Mouse (Mus musculus) gastrocnemius, postnatal 25 days (tissue): ENCODE results near the gene Gltp. TPM values are rescaled to one million over a fixed set of nuclear protein-coding genes. Genes with fewer than 3 reads are reported as not detected.

Source experiments
- DNase-seq: peaks from one replicate; pipeline ENCODE4 v3.0.0; 2022
- long read RNA-seq, 2 experiments: library from polyadenylated mRNA; stranded (forward); transcript quantifications; one replicate each; pipeline ENCODE4 v2.0.0; 2021
- total RNA-seq, 2 experiments: library from RNA; stranded (reverse); gene quantifications; 1 replicate in 1 of 2; 2 replicates in 1 of 2; pipeline ENCODE4 v1.2.3; 2021

Gltp gene
- total RNA-seq = 1 to 10 TPM; 9.0 to 10.0 TPM
- long read RNA-seq, experiment 1, transcript Gltp-201 (5 exons, 1,762 nt) = major isoform, 18 of 21 reads
- long read RNA-seq, experiment 1, partial matches to known transcripts = 2 of 21 reads
- long read RNA-seq, experiment 1, other reads (novel, unspliced or antisense) = 1 of 21 reads
- long read RNA-seq, experiment 2, transcript Gltp-201 (5 exons, 1,762 nt) = major isoform, 33 of 33 reads
- long read RNA-seq, experiment 2, partial matches to known transcripts = 0 of 33 reads
- long read RNA-seq, experiment 2, other reads (novel, unspliced or antisense) = 0 of 33 reads

DNA sequence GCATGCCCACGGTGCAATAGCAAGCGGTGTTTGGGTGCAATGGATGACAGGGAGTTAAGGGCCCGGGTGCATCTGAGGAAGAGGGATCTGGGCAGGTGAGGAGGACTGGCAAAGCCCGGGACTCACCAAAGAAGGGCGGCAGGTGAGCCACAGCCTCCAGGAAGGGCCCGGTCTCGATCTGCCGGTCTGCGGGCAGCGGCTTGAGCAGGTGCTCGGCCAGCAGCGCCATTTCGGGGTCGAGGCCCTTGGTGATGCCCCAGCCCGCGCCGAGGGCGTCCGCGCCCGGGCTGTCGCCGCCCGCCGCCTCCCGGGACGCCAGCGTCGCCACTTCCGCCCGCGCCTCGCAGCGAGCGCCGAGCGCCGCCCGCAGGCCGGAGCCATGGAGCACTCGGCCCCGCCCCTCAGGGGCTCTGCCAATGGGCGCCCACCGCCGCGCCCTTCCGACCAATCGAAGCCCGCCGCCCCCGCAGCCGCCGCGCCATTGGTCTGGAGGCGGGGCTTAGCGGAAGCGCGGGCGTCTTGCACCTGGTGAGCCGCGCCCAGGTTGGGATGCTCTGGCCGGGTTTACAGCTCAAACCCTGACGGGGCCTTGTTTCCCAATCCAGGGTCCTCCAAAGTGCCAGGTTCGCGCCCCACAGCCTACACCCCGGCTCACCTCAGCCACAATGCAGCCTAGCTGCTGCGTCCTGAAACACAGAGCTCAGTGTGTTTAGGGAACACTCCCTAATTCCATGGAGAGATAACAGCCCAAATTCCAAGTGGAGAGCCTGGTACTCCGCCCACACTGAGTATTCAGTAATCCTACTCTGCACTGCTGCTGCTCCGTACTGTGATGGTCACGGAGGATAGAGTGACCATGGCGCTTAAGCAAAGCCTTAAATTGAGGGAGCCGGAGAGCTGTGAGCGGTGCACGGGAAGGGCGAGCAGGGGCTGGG, at the start of gene Gltp:
Gene Gltp, minus strand, starts transcription at position 352 of the 935 bp plus-strand sequence.
- peak; percentile 92 for DNase-seq

DNA sequence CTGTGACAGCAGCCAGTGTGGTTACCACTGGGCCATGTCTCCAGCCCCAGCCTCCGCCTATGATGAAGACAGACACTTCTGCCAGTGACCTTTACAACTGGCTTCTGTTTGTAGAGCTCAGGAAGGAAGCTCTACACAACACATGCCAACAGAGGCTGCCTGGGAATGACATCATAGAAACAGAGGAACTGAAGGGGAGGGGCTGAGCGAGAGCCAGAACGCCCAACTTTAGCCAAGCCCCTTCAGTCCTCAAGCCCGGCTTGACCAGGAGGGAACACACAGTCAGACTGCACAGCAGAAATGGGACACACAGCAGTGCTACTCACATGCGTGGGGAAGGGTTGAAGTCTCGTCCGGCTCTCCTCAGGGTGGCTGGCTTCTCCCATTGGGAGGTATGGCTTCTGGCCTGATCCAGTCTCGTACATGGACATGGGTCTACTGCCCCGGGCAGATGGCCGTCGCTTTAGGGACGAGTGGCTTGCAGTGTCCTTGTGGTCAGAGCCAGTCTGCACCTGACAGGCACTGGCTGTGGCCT, 48.0 kb upstream of the Gltp start:
- peak; percentile 65 for DNase-seq

DNA sequence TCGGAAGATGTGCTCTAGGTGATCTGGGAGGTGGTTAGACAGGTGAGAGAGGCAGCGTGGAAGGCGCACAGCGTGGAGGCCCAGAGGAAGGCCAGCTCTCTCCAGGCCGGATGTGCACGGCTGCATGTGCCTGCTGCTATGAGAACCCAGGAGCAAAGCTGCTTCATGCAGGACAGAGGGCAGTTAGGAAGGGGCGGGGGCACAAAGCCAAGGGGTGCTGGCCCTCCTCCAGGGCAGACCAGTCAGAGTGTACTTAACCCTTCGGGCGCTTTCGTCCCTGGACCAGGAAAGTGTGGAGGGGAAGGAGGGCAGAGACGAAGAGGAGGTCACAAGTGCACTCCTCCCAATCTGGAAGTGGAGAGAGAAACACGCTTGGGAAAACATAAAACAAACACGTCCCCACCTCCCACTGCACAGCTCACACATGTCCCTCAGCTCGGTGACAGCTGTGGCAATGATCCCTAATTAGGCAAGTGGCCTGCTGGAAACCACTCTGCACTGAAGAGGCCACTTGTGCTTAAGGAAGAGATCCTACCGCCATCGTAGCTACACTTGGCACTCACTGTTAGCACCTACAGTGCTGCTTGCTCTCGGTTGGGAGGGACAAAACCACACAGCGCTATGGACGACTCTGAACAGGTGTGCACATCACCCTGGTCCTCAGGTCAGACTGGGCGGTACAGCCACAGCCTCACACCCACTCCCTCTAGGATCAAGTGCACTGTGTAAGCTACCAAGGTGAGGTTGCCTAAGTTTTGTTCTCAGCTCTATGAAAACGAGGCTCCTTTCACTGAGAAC, 46.5 kb upstream of the Gltp start:
- no peak for DNase-seq

DNA sequence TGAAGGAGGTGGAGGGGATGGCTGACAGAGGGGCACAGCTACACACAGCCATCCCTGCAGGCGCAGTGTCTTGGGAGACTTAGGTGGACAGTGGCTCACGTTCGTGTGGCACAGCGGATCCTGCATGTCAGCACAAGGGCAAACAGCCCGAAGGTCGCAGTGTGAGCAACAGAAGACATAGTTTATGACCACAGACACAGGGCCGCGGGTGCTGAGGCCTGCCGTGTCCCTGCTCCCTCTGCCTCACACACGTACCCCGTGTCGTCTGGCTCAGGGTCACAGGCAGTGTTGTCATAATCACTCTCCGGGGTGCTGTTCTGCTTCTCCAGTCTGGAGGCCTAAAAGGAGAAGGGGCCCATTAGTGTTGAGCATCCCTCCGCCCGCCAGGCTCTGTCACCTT, 42.8 kb upstream of the Gltp start:
- DNase-seq = no peak

DNA sequence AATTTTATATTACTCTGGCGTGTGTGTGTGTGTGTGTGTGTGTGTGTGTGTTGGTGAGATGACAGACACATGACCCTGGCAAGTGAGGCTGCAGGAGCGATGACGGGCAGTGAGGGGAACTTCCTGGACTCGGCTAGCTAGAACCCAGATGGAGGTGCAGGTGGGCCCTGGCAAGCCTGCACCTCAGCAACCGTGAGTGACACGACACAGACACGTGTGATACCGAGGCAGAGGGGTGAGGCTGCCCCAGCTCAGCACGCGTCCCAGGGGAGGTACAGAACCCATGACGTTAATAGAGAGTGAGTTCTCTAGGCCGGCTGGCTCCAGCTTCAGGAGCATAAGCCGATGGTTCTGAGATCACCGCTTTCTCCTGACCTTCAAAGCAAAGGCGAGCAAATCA, 41.2 kb upstream of the Gltp start:
- DNase-seq = no peak

DNA sequence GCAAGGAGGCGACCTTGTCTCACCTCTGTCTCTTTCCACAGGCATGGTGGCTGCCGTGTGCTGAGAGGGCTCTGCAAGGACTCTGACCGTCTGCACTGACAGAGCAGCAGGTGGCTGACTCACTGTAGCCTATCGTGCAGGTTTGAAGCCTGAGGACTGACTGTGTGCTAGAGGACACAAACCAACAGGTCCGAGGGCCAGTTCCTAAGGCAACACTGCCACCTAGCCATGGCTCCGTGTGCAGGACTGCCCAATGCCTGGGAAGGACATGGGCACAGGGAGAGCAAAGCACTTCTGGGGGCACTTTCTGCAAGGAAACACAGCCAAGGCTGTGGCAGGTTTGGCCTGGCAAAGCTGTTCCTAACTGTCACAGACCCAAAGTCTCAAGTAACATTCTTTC, 40.7 kb upstream of the Gltp start:
- no peak for DNase-seq

DNA sequence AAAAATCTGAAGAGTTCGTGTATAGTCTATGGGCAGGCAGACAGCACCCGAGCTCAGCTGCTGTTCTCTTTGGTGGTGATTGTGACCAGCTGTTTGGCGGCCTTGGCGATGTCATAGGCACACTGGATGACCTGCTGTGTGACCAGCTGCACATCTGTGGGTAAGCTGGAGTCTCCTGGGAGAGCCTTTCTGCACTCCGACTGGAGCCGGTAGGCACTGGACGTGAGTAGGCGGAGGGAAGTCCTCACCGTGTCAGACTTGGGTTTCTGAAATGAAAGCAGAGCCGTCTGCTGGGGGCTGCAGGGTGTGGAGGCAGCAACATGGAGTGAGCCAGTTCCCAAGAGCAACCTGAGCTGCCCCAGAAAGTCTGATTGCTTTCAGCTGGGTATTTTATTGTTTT, 39.3 kb upstream of the Gltp start:
- DNase-seq = peak; percentile 47

DNA sequence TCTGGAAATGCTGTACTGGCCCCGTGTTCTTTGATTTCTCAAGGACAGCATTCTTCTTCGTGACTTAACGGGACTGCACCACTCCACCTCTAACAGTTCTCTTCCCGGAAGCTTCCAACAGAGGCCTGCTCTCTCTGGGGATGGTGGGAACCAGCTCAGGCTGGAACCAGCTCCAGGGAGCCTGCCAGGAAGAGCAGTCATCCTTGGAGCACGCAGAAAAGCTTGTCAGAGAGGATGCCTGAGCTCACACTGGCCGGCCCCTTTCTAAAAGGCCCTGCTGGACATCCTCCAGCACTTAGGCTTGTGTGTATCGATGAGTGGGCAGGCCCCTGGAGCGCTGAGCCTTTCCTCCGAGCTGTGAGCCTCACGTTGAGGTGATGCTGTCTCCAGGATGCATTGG, 37.4 kb upstream of the Gltp start:
- peak; percentile 56 for DNase-seq

DNA sequence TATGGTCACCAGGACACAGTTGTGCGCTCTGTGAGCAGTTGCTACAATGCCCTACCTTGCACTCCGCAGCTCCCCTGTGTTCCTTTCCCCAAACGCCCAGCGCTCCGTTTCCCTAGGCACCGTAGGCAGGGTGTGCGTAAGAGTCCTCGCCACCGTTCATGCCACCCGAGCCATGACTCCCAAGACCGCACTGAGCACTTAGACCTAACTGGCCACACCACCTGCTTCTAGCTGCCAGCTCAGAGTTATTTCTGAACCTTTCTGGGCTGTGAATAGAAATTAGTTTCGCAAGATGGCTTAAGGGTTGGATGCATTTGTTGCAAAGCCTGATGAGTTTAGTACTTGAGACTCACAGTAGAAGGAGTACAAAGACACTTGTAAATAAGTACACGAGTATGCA, 32.1 kb upstream of the Gltp start:
- DNase-seq = peak; percentile 58

DNA sequence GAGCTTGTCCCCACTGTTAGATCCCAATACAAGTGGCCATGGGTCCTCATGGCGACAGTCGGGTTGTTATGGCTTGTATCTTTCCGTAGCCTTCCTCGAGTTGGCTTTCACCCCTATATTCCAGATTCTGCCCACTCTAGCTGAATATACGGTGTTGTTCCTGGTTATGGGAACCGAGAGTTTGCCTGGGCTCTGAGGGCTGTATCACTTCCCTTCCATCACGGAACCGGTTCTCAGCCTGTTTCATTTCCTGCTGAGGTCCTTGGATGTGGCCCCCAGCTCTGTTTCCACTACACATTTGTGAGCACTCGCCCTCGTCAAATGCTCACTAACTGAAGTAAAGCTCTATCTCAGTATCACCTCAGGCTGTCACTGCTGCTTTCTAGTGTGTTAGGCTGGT, 31.2 kb upstream of the Gltp start:
- DNase-seq = no peak

DNA sequence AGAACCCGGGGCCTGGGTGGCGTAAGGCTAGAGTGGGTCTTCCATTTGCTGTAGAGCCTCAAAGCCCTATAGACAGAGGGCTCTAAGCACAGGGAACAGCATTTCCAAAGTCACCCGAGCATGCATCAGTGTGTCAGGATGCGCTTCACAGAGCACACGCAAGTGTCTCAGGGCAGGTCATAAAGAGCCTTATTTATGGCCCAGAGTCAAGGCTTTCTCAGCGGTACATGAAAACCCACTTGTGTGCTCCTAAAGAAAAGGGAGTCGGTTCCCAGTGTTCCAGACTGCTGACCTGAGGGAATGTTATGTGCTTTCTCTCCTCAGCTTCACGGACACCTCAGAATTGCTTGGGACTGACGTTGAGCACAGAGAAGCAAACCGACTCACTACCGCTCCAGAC, 30.0 kb upstream of the Gltp start:
- no peak for DNase-seq

DNA sequence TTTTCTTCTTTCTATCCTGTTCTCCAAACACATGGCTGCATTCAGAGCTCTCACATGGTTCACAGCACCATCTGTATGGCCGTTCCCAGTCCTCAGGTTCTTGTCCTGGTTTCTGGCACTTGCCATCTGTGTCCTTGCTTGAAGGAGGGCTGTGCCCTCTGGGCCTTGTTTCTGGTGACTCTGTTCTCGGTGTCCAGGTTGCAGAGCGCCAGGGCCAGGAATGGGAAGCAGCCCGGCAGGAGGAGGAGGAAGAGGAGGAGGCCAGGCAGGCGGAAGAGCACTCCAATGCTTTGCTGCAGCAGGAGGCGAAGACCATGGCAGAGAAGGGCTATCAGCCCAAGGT, 29.1 kb upstream of the Gltp start:
- DNase-seq = no peak

DNA sequence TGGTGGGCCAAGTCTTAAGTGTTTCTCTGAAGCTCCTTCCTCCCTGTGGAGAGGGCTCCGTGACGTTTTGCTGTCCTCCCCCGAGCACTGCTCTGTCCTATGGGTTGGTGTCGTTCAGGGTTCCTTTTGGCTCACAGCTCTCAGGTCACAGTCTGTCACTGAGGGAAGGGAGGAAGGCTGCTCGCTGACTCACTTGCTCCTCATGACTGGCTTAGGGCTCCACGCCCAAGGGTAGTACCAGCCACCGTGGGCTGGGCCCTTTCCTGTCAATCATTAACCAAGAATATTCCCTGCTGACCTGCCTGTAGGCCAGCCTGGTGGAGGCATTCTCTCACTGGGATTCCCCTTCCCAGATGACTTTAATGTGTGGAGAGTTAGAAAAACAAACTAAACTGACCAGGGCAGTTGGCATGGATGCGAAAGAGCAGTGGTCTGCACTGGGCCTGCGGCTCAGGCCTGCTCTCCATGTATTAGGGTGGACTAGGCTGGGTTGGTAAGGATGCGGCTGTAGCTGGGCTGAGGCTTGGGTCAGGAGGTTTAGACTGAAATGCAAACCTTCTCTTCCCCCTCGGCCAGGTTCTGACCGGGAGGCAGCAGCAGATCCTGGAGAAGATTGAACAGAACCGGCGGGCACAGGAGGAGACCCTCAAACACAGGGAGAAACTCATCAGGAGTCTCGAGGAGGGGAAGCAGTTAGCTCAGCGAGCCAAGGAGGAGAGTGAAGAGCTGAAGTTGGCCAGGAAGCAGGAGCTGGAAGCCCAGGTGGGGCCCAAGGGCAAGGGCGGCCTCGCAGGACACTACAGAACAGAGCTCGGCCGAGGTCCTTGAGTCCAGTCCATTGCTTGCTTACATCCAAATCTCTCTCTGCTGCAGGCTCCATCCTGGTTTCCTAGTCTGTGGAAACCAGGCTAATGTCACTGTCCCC, 28.5 kb upstream of the Gltp start:
- DNase-seq = no peak

DNA sequence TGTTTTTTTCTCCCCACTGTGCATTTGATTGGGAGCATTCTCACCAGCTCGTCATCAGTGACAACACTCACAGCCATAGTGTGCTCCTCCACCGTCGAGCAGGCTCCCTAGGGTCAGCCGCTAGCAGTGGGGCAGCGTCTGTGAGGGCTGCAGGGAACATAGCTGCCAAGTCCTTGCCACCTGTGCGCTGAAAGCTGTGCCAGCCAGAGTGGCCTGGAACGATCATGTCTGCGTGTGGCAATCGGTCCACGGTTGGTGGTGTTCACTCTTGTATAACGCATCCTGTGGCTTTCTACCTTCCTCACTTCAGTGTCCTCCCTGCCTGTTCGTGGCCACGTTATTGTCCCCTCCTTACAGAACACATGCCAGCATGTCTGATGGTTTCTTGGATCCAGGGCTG, 27.7 kb upstream of the Gltp start:
- no peak for DNase-seq

DNA sequence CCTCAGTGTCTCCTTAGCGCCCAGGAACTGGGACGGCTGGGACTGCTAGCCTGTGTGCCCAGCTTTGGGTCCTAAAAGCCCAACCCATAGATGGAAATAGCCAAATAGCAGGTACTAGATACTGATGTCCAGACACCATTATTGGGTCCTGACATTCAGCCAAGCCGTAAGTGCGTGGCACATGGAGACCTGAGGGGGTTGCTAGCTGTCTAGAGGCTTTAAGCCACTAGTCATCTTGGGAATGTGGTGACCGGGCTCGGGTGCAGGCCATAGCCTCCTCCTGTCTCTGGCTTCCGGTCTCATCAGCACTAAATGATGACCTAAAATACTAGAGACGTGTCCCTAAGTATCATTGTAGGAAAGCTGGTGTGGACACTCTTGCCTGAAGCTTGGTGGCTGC, 27.2 kb upstream of the Gltp start:
- no peak for DNase-seq

DNA sequence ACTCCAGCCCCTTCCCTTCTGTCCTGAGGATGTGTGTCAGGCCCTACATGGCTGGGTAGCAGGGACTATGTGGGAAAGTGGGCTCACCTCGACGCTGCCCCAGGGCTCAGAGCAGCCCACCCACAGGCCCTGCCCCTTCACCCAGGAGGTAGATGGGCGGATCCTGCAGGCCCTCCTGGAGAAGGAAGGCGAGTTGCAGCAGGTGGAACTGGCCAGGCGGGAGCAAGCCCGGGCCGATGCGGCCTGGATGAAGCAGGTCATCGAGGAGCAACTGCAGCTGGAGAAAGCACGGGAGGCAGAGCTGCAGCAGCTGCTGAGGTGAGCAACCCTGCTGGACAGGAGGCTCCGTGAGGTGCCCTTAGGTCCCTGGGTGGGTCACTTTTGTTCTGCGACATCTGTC, 26.5 kb upstream of the Gltp start:
- no peak for DNase-seq

DNA sequence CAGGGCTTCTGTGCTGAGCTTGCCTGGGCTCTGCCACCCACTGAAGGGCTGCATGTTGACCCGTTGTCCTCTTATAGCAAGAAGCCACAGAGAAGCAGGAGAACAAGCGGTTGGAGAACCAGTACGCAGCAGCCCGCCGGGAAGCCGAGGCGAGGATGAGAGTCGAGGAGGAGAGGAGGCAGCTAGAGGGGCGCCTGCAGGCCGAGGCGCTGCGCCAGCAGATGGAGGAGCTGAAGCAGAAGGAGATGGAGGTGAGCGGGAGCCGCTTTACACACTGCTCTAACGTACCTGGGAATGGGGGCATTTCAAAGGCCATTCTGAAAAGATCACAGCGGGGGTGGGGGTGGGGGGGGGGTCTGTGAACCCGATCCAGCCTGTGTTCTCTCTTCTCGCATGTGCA, 23.8 kb upstream of the Gltp start:
- DNase-seq = no peak

DNA sequence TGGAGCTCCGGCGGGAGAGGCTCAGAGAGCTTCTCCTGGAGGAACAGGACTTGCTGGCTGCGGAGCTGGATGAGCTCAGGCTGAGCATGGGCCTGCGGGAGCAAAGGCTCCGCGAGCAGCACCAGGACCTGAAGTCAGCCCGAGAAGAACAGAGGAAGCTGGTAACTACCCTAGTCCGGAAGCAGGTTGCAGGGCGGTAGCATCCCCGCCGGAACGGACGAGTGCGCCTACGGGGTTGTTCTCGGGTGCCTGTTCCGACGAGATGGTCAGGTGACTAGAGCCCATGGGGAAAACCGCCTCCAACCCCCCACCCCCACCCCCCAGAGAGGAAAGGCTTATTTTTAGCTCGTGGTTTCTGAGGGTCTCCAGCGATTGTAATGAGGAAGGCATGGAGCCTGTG, 18.6 kb upstream of the Gltp start:
- no peak for DNase-seq

DNA sequence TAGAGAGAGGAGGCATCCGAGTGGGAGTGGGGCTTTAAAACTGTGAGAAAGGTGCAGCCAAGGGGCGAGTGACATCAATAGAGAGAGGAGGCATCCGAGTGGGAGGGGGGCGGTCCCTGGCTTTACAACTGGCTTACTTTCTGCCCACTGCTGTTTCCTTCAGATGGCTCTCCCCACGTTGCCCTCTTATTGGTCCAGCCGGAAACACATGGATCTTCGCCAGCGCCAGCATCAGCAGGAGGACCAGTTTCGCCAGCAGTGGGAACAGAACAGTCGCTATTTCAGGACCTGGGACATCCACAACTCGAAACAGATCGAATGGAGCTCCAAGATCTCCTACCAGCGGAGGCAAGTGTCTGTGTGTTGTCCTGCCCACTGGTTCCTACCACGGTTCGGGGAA, 17.7 kb upstream of the Gltp start:
- no peak for DNase-seq

DNA sequence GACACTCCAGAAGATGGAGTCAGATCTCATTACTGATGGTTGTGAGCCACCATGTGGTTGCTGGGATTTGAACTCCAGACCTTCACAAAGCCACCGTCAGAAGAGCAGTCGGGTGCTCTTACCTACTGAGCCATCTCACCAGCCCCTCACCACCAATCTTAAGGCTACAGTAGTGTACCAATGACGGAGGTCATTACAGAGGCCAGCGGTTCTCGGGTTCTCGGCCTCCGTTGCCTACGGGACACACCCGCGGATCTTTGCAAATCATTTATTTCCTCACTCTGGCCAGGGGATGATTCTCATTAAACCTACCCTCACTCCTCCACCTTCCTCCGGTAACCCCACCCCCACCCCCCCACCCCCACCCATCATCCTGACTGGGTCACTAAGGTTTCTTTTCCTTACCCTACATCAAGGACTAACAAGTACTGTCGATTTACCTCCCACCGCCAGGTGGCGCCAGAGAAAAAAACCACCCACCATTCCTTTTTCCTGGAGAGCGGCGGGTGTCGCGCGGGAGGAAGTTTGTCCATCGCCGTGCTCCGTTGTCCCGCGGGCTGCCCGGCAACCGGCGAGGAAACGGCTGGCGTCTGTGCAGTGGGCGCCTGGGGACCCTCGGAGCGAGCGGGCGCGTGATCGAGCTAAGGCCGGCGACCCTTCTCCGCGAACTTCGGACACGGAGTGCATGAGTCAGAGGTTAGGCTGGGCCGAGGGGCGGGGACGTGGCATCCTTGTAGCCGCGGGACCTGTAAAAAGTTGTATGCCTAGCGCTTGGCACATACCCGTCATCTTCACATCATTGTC, 16.7 kb upstream of the Gltp start, which contains the start of gene Tchp:
Gene Tchp, plus strand, starts transcription at position 496 of the 804 bp plus-strand sequence.
- DNase-seq = peak; percentile 90
